Mouse (Mus musculus) NIH3T3 (cell line): ENCODE data around the gene Rnf157.
"Not testable (repeated sequence)": the region's sequence is repeated elsewhere in the genome, so short reads cannot be mapped to it uniquely, and the experiment has no call there.

Experiments used
- DNase-seq: peaks from one replicate; pipeline ENCODE4 v3.0.0-alpha.2; 2012; ENCODE audit warnings: low read depth

Gene Rnf157

DNA sequence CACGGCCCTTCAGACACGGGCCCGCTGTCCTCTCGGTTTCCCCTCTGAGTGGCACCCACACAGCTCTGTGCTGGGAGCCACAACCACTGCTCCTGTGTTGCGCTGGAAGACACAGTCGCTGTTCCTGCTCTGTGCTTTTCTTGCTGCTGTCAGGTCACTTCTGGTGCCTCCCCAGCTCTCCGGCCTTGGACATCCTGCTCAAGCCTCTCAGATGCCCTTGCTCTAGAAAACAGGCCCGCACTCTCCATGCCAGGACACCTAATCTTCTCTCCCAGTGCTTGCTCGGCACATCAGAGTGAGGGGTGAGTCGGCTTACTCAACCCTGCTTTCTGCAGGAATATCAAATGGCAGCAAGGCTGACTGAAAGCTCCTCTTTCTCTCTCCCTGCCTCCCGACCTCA, 28.7 kb downstream of the Rnf157 start:
- DNase-seq = no peak

GRCm38 (mm10) chr11:116383070-116383469, 29.8 kb downstream of the Rnf157 start:
- not testable (repeated sequence) for DNase-seq

GRCm38 (mm10) chr11:116380767-116381166, 32.1 kb downstream of the Rnf157 start:
- no peak for DNase-seq

- DNase-seq = no peak
These were observed 33.3 kb downstream of the Rnf157 start for GRCm38 (mm10) chr11:116379530-116379929.

GRCm38 (mm10) chr11:116376945-116377661, 35.7 kb downstream of the Rnf157 start:
- peak; percentile 48 for DNase-seq

DNA sequence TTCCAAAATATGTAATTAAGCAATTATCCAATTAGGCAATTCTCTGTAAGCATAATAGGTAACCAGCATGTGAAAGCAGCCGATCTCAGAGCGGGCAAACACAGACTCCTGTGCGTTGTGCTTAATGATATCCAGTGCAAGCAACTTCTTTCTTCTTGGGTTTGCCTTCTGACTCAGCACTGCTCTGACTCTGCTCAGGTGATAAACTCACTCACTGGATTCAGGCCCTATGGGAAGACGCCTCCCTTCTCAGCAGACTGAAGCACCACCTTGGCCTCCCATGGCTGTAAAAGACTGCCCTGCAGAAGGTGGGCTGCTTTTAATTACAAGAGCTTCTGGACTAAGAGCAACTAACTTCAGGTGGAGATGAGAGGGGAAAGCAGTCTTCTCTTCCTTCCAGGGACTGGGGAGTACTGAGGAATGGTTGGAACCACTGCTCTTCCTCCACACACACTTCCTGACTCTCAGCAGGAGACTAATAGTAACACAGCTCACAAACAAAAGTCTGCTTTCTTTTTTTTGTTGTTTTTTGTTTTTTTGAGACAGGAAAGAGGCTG, 40.9 kb downstream of the Rnf157 start:
- DNase-seq = no peak

GRCm38 (mm10) chr11:116369633-116370032, 43.2 kb downstream of the Rnf157 start:
- DNase-seq = no peak

- DNase-seq = peak; percentile 74
These were observed 43.8 kb downstream of the Rnf157 start for GRCm38 (mm10) chr11:116369051-116369450.

DNA sequence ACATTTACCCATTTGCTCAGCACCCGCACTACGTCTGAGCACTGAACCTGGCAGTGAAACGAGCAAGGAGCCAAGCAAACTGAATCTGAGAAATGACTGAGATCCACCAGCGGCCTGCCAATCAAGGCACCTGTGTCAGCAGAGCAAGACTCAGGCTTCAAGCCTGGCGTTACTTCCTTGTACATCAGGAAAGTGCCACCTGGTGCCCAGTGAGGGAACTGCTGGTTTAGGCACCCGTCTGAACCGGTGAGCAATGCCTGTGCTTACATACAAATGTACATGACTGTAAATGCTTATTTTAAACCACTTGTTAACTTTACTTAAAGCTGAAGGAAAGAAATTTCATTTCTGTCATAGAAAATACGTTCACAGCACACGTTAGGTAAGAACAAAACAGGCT, 44.7 kb downstream of the Rnf157 start:
- peak; percentile 80 for DNase-seq

DNA sequence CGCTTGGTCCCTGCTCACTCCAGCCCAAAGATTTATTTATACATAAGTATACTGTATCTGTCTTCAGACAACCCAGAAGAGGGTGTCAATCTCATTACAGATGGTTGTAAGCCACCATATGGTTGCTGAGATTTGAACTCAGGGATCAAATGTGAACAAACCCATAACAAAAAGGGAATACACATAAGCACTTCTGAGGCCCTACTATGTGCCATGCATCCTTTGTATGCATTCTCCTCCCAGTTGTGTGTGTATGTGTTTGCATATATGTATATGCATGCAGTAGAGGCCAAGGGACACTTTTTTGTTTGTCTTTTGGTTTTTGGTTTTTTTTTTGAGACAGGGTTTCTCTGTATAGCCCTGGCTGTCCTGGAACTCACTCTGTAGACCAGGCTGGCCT, 46.2 kb downstream of the Rnf157 start:
- DNase-seq = no peak

- no peak for DNase-seq
These were observed 46.7 kb downstream of the Rnf157 start for GRCm38 (mm10) chr11:116366124-116366523.

GRCm38 (mm10) chr11:116365432-116365831, 47.4 kb downstream of the Rnf157 start:
- no peak for DNase-seq

DNA sequence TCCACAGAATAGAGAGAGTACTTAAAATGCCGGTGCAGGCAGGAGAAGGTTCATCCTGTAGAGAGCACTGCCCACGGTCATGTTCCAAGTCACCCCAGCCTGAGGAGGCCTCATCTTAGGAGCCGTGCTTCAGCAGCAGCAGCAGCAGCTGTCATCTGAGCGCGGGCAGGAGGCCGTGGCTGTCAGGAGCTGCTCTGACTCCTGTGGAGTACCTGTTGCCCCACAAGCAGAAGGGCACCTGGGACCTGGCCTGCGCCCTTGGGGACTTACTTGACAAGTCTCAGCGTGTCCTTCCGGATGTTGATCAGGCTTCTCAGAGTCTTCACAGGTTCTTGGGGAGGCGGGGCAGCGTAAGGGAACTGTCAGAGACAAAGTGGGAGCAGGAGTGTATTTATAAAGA, 50.8 kb downstream of the Rnf157 start:
- no peak for DNase-seq

- not testable (repeated sequence) for DNase-seq
These were observed 51.9 kb downstream of the Rnf157 start for GRCm38 (mm10) chr11:116360915-116361314.

DNA sequence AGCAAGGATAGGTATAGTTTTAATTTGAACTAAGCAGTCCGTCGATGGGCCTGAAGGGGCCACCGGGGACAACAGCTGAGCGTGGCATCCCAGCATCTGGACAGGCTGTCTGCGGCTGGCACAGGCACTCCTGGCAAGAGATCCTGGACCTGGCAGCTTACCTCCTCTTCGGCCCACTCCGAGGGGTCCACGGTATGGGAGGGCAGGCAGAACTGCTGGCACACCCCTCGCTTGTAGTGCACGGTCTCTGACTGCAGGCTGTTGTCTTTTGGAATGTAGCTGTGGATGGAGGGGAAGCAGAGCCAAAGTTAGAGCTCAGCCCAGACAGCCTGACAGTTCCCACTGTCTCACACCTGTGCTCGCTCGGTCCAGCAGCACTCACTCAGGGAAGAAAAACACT, 53.2 kb downstream of the Rnf157 start:
- no peak for DNase-seq

- DNase-seq = no peak
These were observed 53.8 kb downstream of the Rnf157 start for GRCm38 (mm10) chr11:116358926-116359637.

GRCm38 (mm10) chr11:116354521-116354920, 58.3 kb downstream of the Rnf157 start:
- no peak for DNase-seq

DNA sequence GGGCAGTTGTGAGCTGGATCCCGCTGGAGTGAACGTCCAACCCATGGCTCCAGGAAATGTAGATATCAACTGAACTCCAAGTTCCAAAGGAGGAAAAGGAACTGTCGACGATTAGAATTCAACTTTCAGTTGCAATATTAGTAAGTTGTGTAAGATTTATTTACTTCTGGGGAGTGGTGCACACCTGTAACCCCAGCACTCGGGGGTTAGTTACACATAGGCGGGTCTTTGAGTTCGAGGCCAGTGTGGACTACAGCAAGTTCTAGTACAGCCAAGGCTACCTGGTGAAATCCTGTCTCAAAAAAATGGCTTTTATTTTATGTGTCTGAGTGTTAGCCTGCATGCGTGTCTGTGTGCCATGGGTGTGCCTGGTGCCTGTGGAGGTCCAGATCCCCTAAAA, 59.3 kb downstream of the Rnf157 start:
- DNase-seq = no peak

- no peak for DNase-seq
These were observed 61.5 kb downstream of the Rnf157 start for GRCm38 (mm10) chr11:116351294-116351693.

DNA sequence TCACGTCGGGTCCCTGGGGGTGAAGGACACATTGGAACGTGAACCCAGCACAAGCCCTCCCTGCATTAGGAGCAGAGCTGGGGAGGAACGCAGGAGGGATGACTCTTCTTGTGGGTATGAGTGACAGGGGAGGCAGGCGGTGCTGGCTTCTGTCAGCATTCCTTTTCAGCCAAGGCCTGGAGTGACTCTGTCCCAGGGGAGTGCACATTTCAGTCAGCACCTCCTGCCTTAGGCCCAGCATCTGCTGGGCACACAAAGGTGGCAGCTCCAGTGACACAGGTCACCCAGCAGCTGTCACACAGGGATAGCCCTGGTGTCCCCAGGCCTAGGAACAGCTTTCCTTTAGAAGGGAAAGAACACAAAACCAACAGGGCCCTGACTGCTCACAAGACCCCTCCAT, 64.9 kb downstream of the Rnf157 start:
- no peak for DNase-seq

GRCm38 (mm10) chr11:116347012-116347411, 65.8 kb downstream of the Rnf157 start:
- no peak for DNase-seq

- no peak for DNase-seq
These were observed 70.6 kb downstream of the Rnf157 start for GRCm38 (mm10) chr11:116342069-116342791.

GRCm38 (mm10) chr11:116337531-116337930, 75.3 kb downstream of the Rnf157 start:
- no peak for DNase-seq
